ENCODE assay signal across 16 mouse cellular contexts in the genomic region with DNA sequence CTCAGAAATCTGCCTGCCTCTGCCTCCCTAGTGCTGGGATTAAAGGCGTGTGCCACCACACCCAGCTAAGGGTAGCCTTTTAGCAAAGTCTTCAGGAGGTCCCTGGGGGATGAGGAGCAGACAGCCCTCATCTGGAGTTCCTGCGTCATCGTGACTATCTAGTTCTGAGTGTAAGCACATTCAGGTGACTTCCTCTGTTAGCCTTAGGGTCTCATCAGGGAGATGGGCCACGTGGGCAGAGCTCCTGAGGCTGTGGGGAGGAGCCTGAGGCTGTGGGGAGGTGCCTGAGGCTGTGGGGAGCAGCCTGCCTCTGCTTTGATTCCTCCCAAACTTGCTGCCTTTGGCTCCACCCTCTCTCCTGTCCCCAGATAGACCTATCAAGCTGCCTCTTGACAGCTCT. TPM values are rescaled to one million over a fixed set of nuclear protein-coding genes. Genes with fewer than 3 reads are reported as not detected.
A peak's percentile ranks its signal among the peaks of the same experiment; 100 is the strongest.
DNase-seq lines count a peak whose midpoint lies in the region; ATAC-seq lines count a peak whose summit lies in the region.
"Had no signal": no experiment of that assay in that cellular context is flagged by ENCODE, and none has a peak within 500 bp of the region (broad histone marks: within the 10 kb centered on the region; RNA-seq: fewer than 3 reads in every experiment).

No protein-coding gene starts in this region.

- peak; percentile 50 for ATAC-seq in neutrophil, adult 5-6 weeks (ENCODE audit: extremely low read depth, insufficient number of reproducible peaks, low FRiP score, poor library complexity, severe bottlenecking)
- ATAC-seq: forebrain, postnatal 0 days; hindbrain, embryonic 16.5 days had no signal

- intact Hi-C loops in heart, postnatal 25 days (cut with DNase I) = no loop called here

- peak; percentile 53 to 68 for DNase-seq in spleen, adult 18-20 months
- DNase-seq in spleen, postnatal 14 days (ENCODE audit: low spot score in 2 of 2) = no peak
- peak; percentile 68 to 74 for DNase-seq in CD8-positive naive resting alpha-beta T cell, adult 2 months (ENCODE audit: low read depth in 2 of 2, low spot score in 2 of 2)
- peak; percentile 86 for DNase-seq in T-cell, adult 2 months (ENCODE audit: low spot score)
- no peak for DNase-seq in urinary bladder, postnatal 4 days (ENCODE audit: low spot score in 2 of 2)
- DNase-seq in heart, postnatal 25 days (ENCODE audit: low spot score) = no peak
- no peak for DNase-seq in gastrocnemius, adult 18-20 months (ENCODE audit: low spot score)
- DNase-seq: adrenal gland, postnatal 25 days; cerebellum, postnatal 36 days; heart, postnatal 10 days; kidney, adult 18-20 months; kidney, postnatal 10 days; thymus, postnatal 25 days had no signal

RNA-seq across cellular contexts. Expression of a gene that starts 14.9 kb away (rescaled TPM):
- 30.0 and 36.0 TPM in 2 replicates for total RNA-seq in neutrophil, adult 5-6 weeks (2017)
- 1 to 10 TPM; 1.8 to 1.9 TPM for total RNA-seq in heart, postnatal 25 days (2021)
- under 1 TPM; 0.41 to 0.74 TPM for total RNA-seq in gastrocnemius, adult 18-20 months (2021)

RNA-seq across cellular contexts. Expression of a gene that starts 48.3 kb away (rescaled TPM):
- total RNA-seq in neutrophil, adult 5-6 weeks (2017) = 4.5 and 5.4 TPM in 2 replicates
- not detected for total RNA-seq in heart, postnatal 25 days (2021)
- total RNA-seq in gastrocnemius, adult 18-20 months (2021) = not detected

RNA-seq across cellular contexts. Expression of a gene that starts 52.8 kb away (rescaled TPM):
- total RNA-seq in neutrophil, adult 5-6 weeks (2017) = 48.7 and 57.1 TPM in 2 replicates
- total RNA-seq in heart, postnatal 25 days (2021) = under 1 TPM; 0.57 to 0.78 TPM
- total RNA-seq in gastrocnemius, adult 18-20 months (2021) = under 1 TPM; 0.19 to 0.25 TPM

Comparison
In these comparisons a context has a peak if more than half of its experiments do, and no peak if none do; other contexts are left out.
1. DNase-seq: peak in spleen, adult 18-20 months (2 of 2), CD8-positive naive resting alpha-beta T cell, adult 2 months (2 of 2) and T-cell, adult 2 months (single experiment); none in spleen, postnatal 14 days (0 of 2), urinary bladder, postnatal 4 days (0 of 2), heart, postnatal 25 days (single experiment) and gastrocnemius, adult 18-20 months (single experiment).
2. RNA of a gene that starts 14.9 kb away (total RNA-seq): 30.0 to 36.0 TPM in neutrophil, adult 5-6 weeks; 1.8 to 1.9 TPM in heart, postnatal 25 days and 0.41 to 0.74 TPM in gastrocnemius, adult 18-20 months; every median in the first group is over 10 times any median in the second.
3. RNA of a gene that starts 52.8 kb away (total RNA-seq): 48.7 to 57.1 TPM in neutrophil, adult 5-6 weeks; 0.57 to 0.78 TPM in heart, postnatal 25 days and 0.19 to 0.25 TPM in gastrocnemius, adult 18-20 months; every median in the first group is over 10 times any median in the second.